Mouse (Mus musculus) left cerebral cortex, postnatal 25 days (tissue): ENCODE measurements at regions not wholly inside any gene's neighbourhood (a gene's known extent, or its start where the extent isn't known, plus 50 kb on each side); places are given as distances from the start of the nearest gene placed in this dataset.

Experiments used
- DNase-seq, 2 experiments: peaks; one replicate each; pipeline ENCODE4 v3.0.0; 2022; ENCODE audit warnings: low spot score in 2 of 2, mixed read lengths in 1 of 2
- intact Hi-C: fragments of 180-260 bp; cut with DNase I; formaldehyde crosslinking; loops from one replicate; pipeline ENCODE4 v1.15.1; 2025

DNA sequence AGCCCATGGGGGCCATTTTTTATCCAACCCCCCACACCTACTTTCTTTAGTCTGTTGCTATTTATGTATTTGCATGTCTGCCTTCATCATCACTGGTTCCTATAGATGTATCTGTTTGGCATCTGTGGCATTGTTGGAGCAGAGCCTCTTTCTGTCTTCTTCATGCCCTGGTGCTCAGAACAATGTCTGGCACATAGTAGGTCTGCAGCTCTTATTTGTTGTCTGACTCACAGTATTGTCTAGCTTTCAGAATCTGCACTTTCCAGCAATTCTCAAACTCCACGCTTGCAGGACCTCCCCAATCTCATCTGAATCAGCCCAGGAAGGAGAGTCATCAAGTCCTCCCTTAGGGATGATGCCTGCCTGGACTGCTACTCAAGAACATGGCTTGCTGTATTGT, 82.9 kb upstream of the Aldh1b1 start:
- intact Hi-C loops, result no loop called here
- no peak for DNase-seq

DNA sequence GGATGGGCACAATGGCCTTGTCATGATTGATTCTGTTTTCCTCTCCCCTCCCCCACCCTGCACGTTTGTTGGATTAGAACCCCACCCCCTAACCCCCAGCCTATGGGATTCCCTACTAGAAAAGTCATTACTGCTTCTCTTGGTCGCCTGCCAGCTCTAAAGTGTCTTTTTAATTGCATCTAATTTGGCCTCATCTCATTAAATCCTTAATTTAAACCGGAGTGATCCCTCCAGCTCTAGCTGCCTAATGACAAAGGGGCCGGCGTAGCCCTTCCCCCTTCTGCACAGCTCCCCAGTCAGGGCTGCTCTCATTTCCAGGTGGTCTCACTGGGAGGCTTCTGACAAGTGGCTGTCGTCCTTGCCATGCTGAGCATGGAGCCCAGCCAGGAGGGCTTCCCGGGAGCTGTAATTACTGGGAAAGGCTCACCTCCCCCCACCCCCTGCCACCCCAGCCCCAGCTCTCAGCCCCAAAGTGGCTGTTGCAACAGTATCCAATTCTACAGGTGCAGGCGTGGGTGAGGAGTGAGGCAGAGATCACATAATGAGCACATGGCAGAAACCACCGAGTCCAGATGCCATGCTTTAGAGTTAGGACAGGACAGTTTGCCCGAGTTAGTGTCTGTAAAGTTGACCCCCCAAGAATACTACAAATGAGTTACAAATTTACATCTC, 84.8 kb upstream of the Aldh1b1 start:
- no peak for DNase-seq
- intact Hi-C loops, result no loop called here

DNA sequence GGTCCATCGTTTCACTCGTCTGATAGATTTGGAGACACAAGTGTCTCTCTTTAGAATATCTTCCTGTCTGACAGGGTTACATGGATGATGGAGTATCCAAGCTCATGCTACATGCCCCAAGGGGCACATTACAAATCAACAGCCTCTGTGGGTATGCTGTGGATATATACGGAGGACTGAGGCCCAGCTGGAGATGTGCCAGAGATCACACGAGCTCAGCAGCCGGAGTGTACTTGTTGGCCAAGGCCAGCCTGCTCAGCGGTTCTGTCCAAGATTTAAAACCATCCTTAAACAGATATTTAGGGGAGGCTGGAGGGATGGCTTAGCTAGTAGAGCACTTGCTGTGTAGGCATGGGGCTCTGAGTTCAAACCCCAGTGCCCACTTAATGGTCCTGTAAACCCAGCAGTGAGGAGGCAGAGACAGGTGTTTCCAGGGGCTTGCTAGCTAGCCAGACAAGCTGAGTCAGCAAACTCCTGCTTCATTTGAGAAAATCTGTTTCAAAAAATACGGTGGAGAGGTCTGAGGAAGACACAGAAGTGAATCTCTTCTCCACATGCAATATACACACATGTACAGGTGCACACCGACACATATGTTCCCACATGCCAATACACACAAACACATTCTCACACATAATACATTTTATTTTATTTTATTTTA, 85.6 kb upstream of the Aldh1b1 start:
- no peak for DNase-seq
- intact Hi-C loops, result no loop called here

GRCm38 (mm10) chr4:45703997-45704396, 94.8 kb upstream of the Aldh1b1 start:
- intact Hi-C loops, result no loop called here
- DNase-seq, result no peak

DNA sequence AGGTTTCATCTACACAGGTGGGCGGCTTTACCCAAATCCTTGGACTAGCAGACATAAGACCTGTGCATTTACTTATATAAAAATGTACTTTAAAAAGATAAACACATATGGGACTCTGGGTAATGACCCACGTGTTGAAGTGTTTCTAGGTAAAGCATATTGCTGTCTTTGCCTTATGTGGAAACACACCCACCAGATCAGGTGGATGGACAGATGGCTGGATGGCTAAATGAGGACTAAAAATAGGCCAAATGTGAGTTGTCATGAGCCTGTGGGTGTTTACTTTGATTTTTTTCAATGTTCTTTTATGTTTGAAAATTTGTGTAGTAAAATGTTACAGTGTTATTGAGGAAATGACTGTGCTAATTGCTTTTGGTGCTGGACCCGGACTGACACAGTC, 99.2 kb upstream of the Aldh1b1 start:
- intact Hi-C loops, result loop anchor here (1.0 to 5.0 kb wide), 2 partner anchors 58 to 228 kb away; no protein-coding TSS in a partner anchor
- DNase-seq, result peak; percentile 72 to 93

DNA sequence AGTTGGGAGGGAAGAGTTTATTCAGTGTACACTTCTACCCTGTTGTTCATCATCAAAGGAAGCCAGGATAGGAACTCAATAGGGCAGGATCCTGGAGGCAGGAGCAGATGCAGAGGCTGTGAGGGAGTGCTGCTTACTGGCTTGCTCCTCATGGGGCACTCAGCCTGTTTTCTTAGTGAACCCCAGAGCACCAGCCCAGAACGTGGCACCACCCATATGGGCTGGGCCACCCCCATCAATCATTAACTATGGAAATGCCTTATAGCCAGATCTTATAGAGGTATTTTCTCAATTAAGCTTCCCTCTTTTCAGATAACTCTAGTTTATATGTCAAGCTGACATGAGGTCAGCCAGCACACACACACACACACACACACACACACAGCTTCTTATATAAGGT, 103.6 kb upstream of the Aldh1b1 start:
- DNase-seq, result no peak
- intact Hi-C loops, result loop anchor here (5.0 kb wide), 1 partner anchor 62 kb away; no protein-coding TSS in a partner anchor

DNA sequence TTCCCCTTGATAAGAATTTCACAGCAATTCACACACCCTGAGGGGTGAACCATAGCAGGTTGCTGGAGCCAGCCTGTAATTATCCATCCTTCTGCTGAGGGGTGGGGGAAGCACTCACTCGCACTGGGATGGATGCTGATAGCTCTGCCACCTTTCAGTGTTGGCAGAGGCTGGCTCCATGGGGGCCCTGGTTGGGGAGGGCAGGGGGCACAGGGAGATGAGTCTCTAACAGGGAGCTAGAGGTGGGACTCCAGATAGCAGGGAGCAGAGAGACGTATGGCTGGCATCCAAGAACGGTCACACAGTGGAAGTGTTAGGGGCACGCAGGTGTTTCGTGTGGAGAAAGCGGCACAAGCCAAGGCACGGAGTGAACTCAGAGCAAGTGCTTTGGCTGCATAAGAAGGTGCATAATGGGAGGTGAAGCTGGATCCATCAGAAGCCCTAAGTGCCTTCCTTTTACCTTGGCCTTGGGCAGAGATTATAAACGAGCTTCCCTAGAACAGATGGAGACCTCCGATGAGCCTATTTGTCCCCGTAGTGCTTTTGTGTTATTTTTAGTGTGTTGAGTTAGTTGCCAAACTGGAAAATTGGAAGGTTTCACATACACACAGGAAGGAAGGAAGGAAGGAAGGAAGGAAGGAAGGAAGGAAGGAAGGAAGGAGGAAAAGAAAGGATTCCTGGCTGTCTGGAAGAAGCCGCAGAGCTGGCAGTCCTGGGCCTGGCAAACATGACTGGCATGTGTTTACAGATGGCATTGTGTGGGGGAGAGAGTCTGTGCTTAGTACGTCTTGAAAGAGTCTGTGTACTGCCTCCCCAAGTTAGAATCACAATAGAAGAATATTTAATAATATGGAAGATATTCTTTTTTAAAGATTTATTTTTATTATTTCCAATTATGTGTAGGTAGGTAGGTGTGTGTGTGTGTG, 108.6 kb upstream of the Aldh1b1 start:
- no peak for DNase-seq
- intact Hi-C loops, result no loop called here

GRCm38 (mm10) chr4:45689572-45689971, 109.2 kb upstream of the Aldh1b1 start:
- no peak for DNase-seq
- intact Hi-C loops, result no loop called here

GRCm38 (mm10) chr4:45688233-45688632, 110.6 kb upstream of the Aldh1b1 start:
- intact Hi-C loops, result no loop called here
- DNase-seq, result no peak

DNA sequence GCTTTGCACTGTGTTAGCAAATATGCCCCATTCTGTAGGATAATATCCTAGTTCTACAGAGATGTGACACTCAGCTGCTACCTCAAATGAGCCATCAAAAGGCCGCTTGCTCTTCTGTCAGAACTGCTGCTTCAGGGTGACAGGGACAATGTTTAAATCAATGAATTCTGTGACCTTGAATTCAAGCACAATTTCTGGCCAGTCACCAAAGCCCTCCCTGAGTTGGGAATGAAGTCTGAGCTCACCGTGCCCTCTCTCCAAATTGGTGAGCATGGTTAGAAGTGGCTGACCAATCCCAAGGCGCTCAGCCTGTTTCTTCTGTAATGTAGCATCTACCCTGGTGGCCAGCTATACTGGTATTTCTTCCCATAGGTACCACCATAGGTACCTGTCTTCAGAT, 113.8 kb upstream of the Aldh1b1 start:
- intact Hi-C loops, result no loop called here
- DNase-seq, result no peak

DNA sequence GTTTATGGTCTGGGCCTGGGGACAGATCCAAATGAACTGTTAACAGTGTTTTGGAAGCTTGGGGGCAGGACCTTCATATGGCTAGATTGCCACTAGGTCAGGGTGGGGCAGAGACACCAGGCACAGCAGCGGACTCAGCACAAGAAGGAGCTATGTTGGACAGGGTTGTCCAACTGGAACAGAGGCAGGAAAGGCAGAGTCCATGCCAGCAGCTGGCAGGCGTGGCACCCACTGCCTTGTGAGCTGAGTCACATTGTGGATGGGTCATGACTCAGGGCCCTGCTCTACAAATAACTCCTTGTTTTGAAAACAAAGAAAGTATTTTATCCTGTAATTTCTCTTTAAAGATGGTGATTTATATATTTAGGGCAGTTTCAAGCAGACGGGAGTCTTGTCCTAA, 115.6 kb upstream of the Aldh1b1 start:
- intact Hi-C loops, result no loop called here
- no peak for DNase-seq

DNA sequence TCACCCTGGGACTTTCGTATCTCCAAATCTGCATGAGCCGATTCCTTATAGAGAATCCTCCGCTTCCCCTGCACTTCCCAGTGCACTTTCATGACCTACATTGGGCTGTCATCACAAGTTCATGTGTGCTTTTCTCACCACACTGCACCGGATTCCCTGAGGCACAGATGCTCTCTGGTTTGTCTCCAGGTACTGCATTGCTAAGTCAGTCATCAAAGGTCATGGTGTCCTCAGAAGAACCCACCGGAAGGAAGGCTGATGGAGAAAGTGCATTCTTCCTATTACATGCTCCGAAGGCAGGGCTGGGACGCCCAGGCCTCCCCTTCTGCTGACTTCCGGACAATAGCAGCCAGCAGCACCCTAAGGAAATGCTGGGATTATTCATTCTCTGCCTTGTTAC, 116.1 kb upstream of the Aldh1b1 start:
- intact Hi-C loops, result no loop called here
- DNase-seq, result no peak

DNA sequence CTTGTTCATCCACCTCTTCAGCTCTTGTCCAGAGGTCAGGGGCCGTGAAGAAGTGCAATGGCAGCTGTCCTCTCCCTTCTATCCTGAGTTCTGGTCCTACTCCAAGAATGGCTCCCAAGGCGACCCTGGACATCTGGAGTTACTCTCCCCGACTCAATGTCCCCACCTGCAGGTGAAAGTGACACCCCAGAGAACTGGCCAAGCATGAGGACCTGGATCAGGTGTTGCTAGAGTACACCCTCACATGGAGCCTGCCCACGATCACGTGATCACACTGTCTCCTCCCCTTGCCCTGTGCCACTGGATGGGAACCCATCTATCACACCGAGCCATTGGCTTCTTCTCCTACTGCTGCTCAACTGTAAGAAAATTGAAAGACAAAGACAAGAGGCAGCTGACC, 122.7 kb upstream of the Aldh1b1 start:
- intact Hi-C loops, result no loop called here

GRCm38 (mm10) chr4:45674291-45674690, 124.5 kb upstream of the Aldh1b1 start:
- intact Hi-C loops, result no loop called here

More for the DNA sequence above, 122.7 kb upstream of the Aldh1b1 start:
- no peak for DNase-seq

GRCm38 (mm10) chr4:45673081-45673819, 125.6 kb upstream of the Aldh1b1 start:
- DNase-seq, result peak; percentile 51 to 73
- intact Hi-C loops, result no loop called here

More at GRCm38 (mm10) chr4:45674291-45674690, 124.5 kb upstream of the Aldh1b1 start:
- DNase-seq, result no peak

- DNase-seq, result no peak
- intact Hi-C loops, result no loop called here
Observed at GRCm38 (mm10) chr4:45672262-45673076, 126.4 kb upstream of the Aldh1b1 start.

DNA sequence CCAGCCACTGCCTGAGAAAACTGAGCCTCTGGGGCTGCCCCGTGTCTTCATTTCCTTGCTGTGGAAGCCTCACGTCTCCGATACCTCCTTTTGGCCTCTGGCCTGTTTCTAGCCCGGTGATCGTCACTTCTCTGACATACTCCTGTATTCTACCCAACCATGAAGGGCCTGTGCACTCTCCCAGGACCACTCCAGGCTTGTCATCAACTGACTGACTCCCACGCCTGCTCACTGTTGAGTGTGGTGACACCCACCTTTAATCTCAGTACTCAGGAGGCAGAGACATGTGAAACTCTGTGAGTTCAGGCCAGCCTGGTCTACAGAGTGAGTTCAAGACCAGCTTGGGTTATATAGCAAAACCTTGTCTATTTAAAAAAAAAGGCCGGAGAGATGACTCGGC, 132.1 kb upstream of the Shb start:
- no peak for DNase-seq
- intact Hi-C loops, result no loop called here

DNA sequence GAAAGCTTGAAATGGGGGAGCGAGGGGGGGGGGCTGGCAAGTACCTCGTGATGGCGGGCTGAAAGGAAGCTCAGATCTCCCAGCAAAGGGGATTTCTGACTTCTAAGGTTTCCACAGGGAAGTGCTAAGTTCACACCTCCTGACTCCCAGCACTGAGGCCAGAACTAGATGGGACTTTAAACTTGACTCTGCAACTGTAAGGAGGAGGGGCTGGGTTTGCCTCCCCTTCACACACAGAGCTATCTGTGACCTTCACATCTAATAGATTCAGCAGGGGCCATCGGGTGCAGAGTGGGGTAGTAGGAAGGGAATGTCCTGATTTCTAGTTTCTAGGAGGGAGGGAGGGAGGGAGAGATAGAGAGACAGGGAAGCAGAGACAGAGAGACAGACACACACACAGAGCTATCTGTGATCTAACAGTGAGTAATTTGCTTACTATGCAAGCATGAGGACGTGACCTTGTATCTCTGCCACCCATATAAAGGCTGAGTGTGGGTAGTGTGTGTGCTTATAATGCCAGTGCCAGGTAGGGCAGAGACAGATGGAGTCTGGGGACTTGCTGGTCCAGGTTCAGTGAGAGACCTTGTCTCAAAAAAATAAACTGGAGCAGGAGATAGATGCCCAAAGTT, 125.2 kb upstream of the Shb start:
- intact Hi-C loops, result no loop called here
- DNase-seq, result no peak
